Mouse (Mus musculus) heart, postnatal 0 days (tissue): Measurements from ENCODE around the gene Arhgef28.

Experiments
- CTCF ChIP-seq: IDR thresholded peaks from 2 replicates; pipeline ENCODE4 v1.5.1; 2016; ENCODE audit warnings: antibody characterized with exemption, control low read depth, low read depth
- EP300 ChIP-seq: IDR thresholded peaks from 2 replicates; pipeline ENCODE4 v1.6.1; 2016; ENCODE audit warnings: antibody characterized with exemption, low read depth

GRCm38 (mm10) chr13:98138786-98139185, 67.5 kb downstream of the Arhgef28 start:
- TF ChIP-seq CTCF, result no peak
- no peak for TF ChIP-seq EP300
